Mouse (Mus musculus): ENCODE results near the gene Hsd17b7. TPM values are rescaled to one million over a fixed set of nuclear protein-coding genes. Genes with fewer than 3 reads are reported as not detected.

Gene Hsd17b7
- polyA plus RNA-seq (2012; rRNA removed): 3.7 and 5.2 TPM in 2 replicates

DNA sequence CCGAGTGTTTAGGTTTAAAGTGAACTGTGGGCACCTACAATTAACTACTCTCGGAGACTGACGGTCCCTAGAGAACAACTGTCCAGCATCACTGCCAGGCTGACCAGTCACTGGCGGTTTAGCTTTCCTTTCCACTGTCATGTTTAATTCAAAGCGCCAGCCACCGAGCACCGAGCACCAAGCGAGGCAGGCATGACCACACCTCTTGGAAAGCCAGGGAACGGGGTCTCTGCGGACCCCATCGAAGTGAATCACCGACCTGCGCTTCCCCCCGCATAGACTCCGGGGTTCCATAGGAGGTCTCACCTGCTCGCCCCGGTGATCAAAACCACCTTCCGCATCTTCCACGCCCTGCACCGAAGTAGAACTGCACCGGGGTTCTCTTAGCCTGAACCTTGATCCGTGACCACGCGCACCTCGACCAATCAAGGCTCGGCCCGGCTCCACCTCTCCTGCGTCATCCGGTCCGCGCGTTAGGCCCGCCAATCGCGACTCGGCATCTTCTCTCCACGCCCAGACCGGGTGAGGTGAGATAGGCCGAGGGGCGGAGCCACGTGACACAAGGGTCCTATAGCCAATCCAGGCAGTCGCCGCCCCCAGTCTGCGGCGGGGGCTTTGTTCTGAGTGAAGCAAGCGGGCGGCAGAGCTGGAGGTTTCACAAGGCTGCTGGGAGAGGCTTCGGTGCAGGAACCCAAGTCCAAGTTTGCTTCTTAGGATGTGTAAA lies at the start of gene Hsd17b7:
TSS of gene Hsd17b7 (minus strand) at position 450 of the 724 bp plus-strand sequence.

DNA sequence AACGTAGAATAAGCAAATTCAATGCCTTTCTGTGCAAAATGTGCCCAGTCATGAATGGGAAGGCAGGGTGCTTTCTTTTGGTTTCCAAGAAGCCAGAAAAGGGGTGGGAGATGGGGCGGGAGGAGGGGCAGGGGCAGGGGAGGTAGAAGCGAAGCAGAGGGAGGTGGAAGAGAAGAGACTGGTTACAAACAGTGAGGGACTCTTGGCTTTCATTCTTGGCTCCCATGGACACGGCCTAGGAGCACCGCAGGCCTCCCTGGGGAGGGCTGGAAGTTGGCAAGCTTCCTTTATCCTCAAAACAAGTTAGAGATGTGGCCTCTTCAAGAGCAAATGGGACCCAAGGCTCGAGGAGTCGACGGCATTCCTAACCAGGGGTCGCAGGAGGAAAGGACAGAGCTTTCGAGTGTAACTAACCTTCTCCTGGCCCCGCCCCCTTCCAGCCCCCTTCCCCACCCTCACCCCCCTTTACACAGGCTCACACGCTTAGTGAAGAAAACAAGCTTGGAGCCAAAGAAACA lies 40.5 kb downstream of the Hsd17b7 start, which contains the start of gene Ccdc190:
TSS of gene Ccdc190 (plus strand) at position 195 of the 518 bp plus-strand sequence.

Other genes starting within 250 kb of the Hsd17b7 start
- gene Rgs4, start 221.6 kb downstream of the Hsd17b7 start, polyA plus RNA-seq (2012; rRNA removed): 1.1 and 1.8 TPM in 2 replicates
- gene Ccdc190, start 40.6 kb downstream of the Hsd17b7 start, polyA plus RNA-seq (2012; rRNA removed): not detected in 2 replicates
- 10.2 and 10.7 TPM in 2 replicates for gene Ddr2, start 141.5 kb upstream of the Hsd17b7 start, polyA plus RNA-seq (2012; rRNA removed)
- gene Uap1, start 205.7 kb upstream of the Hsd17b7 start, polyA plus RNA-seq (2012; rRNA removed): 40.9 TPM in 2 replicates
- gene Uhmk1, start 246.2 kb upstream of the Hsd17b7 start, polyA plus RNA-seq (2012; rRNA removed): 6.7 and 7.5 TPM in 2 replicates